Mouse (Mus musculus) myocyte (in vitro differentiated cells): Measurements from ENCODE around the gene Psenen.

ENCODE experiments used
- CEBPB ChIP-seq: IDR thresholded peaks from 2 replicates; pipeline ENCODE4 v1.6.1; 2011; ENCODE audit warnings: mild to moderate bottlenecking, moderate library complexity; ENCODE audit not compliant: poor library complexity, insufficient read depth, severe bottlenecking
- E2F4 ChIP-seq: IDR thresholded peaks from one replicate; pipeline ENCODE4 v1.6.1; 2011; ENCODE audit warnings: mild to moderate bottlenecking, control low read depth, moderate library complexity; ENCODE audit not compliant: insufficient read depth
- MAX ChIP-seq: IDR thresholded peaks from one replicate; pipeline ENCODE4 v1.6.1; 2011; ENCODE audit warnings: low read depth, mild to moderate bottlenecking, control low read depth
- MYOD1 ChIP-seq, 3 experiments: IDR thresholded peaks; one replicate each; pipeline ENCODE4 v1.6.1; 2011; ENCODE audit warnings: control low read depth in 2 of 3, low read depth in 2 of 3, mild to moderate bottlenecking in 2 of 3, moderate library complexity in 1 of 3; ENCODE audit not compliant: insufficient read length in 2 of 3, control insufficient read depth in 1 of 3
- MYOG ChIP-seq, 3 experiments: IDR thresholded peaks; one replicate each; pipeline ENCODE4 v1.6.1; 2011; ENCODE audit warnings: control low read depth in 2 of 3, low read depth in 2 of 3, mild to moderate bottlenecking in 2 of 3; ENCODE audit not compliant: insufficient read length in 2 of 3, control insufficient read depth in 1 of 3, insufficient read depth in 1 of 3
- POLR2A ChIP-seq: IDR thresholded peaks from one replicate; pipeline ENCODE4 v1.6.1; 2011; ENCODE audit warnings: low read depth, mild to moderate bottlenecking, control low read depth, moderate library complexity; ENCODE audit not compliant: insufficient read length
- POLR2AphosphoS2 ChIP-seq: IDR thresholded peaks from one replicate; pipeline ENCODE4 v1.6.1; 2011; ENCODE audit warnings: low read depth, control low read depth; ENCODE audit not compliant: insufficient read length
- REST ChIP-seq: IDR thresholded peaks from one replicate; pipeline ENCODE4 v1.6.1; 2011; ENCODE audit warnings: mild to moderate bottlenecking, control low read depth, moderate library complexity; ENCODE audit not compliant: insufficient read depth, insufficient read length
- TCF12 ChIP-seq: IDR thresholded peaks from one replicate; pipeline ENCODE4 v1.6.1; 2011; ENCODE audit warnings: mild to moderate bottlenecking, control low read depth; ENCODE audit not compliant: poor library complexity, insufficient read depth, severe bottlenecking
- USF1 ChIP-seq: IDR thresholded peaks from one replicate; pipeline ENCODE4 v1.6.1; 2011; ENCODE audit warnings: low read depth, mild to moderate bottlenecking, control low read depth, moderate library complexity

- TF ChIP-seq TCF12 (no peak), POLR2A (no peak), REST (no peak), CEBPB (no peak), MYOD1 (IDR thresholded peaks at IDR 0.05; ENCODE audit: control insufficient read depth in 1 of 3, insufficient read length in 2 of 3, low read depth in 2 of 3) (no peak), USF1 (no peak), E2F4 (no peak), MYOG (IDR thresholded peaks at IDR 0.05; ENCODE audit: control insufficient read depth in 1 of 3, insufficient read depth in 1 of 3, insufficient read length in 2 of 3, low read depth in 2 of 3) (no peak), POLR2AphosphoS2 (no peak), MAX (no peak)
Observed at GRCm38 (mm10) chr7:30544327-30544726, 19.1 kb downstream of the Psenen start.
